Mouse (Mus musculus): ENCODE measurements around the gene Sdhb. TPM values are rescaled to one million over a fixed set of nuclear protein-coding genes. Genes with fewer than 3 reads are reported as not detected.

The Sdhb gene
- total RNA-seq (2021), result 1,000 to 10,000 TPM; 1,126 to 1,344 TPM
- 1,030 and 1,505 TPM in 2 replicates for polyA plus RNA-seq (2012; rRNA removed)
- long read RNA-seq, transcript Sdhb-201 (8 exons, 1,142 nt), result major isoform, 1,502 of 1,670 reads
- long read RNA-seq, partial matches to known transcripts, result 49 of 1,670 reads
- long read RNA-seq, other reads (novel, unspliced or antisense), result 119 of 1,670 reads

DNA sequence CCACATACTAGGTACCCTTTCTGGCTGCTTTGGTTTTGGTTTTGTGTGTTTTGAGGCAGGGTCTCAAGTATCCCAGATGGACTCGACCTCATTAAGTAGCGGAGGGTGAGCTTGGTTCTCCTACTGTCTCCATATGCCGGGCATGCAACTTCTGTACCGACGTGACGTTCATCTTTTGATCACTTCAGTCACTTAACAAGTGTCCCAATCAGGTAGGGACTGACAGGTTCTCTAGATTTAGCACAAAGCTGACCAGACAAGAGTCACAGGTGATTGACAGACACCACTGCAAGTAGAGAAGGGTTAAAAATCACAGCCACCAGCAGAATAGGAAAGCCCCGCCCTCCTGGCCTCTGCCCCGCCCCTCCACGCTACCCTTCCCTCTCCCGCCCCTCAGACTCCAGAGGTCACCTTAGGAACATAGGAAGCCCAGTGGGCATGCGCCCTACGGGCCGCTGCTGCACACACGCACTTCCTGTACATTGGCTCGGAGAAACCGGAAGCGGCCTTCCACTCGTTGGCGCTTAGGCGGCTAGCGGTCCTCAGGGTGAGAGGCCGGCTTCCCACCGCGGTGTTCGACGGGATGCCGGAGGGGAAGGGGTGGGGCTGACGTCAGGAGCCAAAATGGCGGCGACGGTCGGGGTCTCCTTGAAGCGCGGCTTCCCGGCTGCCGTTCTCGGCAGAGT, at the start of gene Sdhb:
Gene Sdhb (plus strand): TSS at position 423 of the 686 bp plus-strand sequence.
- Histone ChIP-seq H3K27me3 (ENCODE audit: control insufficient read depth, insufficient read depth, low read length) (no peaks in the 10 kb centered on the region), H3K36me3 (ENCODE audit: control insufficient read depth, insufficient read depth, low read length) (no peaks in the 10 kb centered on the region), H3K4me3 (peak within 1 kb of the TSS; percentile 99), H3K27ac (peak within 1 kb of the TSS; percentile 99), H3K9ac (ENCODE audit: low read depth, low read length) (peak within 1 kb of the TSS; percentile 86), H3K4me1 (ENCODE audit: control insufficient read depth, insufficient read depth, low read length) (peaks cover 4% of the 10 kb centered on the region), H3K79me2 (replicated peaks; ENCODE audit: control insufficient read depth, insufficient read depth, low read length) (no peaks in the 10 kb centered on the region)
- peak; percentile 94 to 99 for DNase-seq
- 2% methylated on average over 37 of the region's 37 CpGs for WGBS
- peak; percentile 81; the same call in 1 of the 2 replicates for TF ChIP-seq EP300 (IDR thresholded peaks at IDR 0.05; ENCODE audit: insufficient read depth, low read depth, low read length)
- TF ChIP-seq CTCF (IDR thresholded peaks at IDR 0.05), result no peak
- TF ChIP-seq POLR2A (IDR thresholded peaks at IDR 0.05; ENCODE audit: insufficient read depth, low read depth, low read length), result peak; percentile 67
- intact Hi-C loops (cut with DNase I), result loop anchor here (2.0 to 5.0 kb wide), 3 partner anchors 26 to 176 kb away; partner anchors contain the start of genes Atp13a2, Necap2 and Szrd1

DNA sequence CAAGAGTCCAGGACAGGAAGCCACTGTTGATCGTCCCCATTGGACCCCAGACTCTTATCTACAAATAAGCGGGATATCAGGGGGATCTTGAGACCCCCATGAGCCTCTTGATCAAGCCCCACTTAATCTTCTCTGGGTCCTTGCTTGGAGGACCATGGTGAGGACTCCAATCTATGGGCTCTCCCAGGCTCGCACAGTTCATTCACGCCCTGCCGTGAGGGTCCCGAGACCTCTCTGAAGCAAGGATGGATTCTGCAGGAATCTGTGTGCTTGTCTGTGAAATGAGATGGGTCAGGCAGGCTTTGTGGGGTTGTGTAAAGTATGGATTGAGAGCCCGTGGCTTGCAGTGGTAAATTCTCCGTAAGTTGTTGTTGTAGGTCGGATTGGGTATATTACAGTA, 49.6 kb upstream of the Sdhb start:
- peaks cover 1% of the 10 kb centered on the region; the same call in 1 of the 2 replicates for H3K4me1 ChIP-seq (ENCODE audit: control insufficient read depth, insufficient read depth, low read length)
- H3K36me3 ChIP-seq (ENCODE audit: control insufficient read depth, insufficient read depth, low read length), result no peaks in the 10 kb centered on the region
- WGBS, result 86% methylated on average over 9 of the region's 9 CpGs
- intact Hi-C loops (cut with DNase I), result no loop called here
- no peaks in the 10 kb centered on the region for H3K79me2 ChIP-seq (replicated peaks; ENCODE audit: control insufficient read depth, insufficient read depth, low read length)
- H3K9ac ChIP-seq (ENCODE audit: low read depth, low read length), result no peak overlapping the region
- DNase-seq, result no peak
- H3K4me3 ChIP-seq, result no peak overlapping the region
- no peak overlapping the region for H3K27ac ChIP-seq
- H3K27me3 ChIP-seq (ENCODE audit: control insufficient read depth, insufficient read depth, low read length), result no peaks in the 10 kb centered on the region
- TF ChIP-seq CTCF (IDR thresholded peaks at IDR 0.05) (no peak), POLR2A (IDR thresholded peaks at IDR 0.05; ENCODE audit: insufficient read depth, low read depth, low read length) (no peak), EP300 (IDR thresholded peaks at IDR 0.05; ENCODE audit: insufficient read depth, low read depth, low read length) (no peak)

DNA sequence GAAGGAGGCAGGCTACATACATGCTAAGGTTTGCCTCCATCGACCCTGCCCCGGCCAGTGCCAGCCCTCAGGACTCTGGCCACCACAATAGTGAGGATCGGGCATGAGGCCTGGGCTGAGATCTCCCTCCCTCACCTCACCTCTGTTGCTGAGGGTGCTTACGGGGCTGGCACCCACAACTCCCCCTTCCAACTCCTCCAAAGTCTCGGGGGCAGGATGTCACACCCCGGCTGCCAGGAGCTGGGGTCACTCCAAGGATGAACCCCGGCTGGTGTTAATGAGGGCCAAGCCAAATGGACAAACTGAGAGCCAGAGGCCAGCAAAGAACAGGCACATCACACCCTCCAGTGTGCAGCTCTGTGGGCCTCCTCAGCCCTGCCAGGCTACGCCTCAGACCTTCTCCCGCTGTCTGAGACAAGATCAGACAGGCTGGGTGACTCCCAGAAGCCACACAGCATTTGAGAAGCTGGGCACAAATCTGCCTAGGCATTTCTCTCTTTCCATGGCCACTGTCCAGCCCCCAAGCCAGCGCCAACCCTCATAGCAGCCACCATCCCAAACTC, 48.7 kb upstream of the Sdhb start:
- WGBS, result 83% methylated on average over 10 of the region's 10 CpGs
- TF ChIP-seq POLR2A (IDR thresholded peaks at IDR 0.05; ENCODE audit: insufficient read depth, low read depth, low read length) (no peak), CTCF (IDR thresholded peaks at IDR 0.05) (no peak), EP300 (IDR thresholded peaks at IDR 0.05; ENCODE audit: insufficient read depth, low read depth, low read length) (no peak)
- Histone ChIP-seq H3K27ac (no peak overlapping the region), H3K9ac (ENCODE audit: low read depth, low read length) (no peak overlapping the region), H3K27me3 (ENCODE audit: control insufficient read depth, insufficient read depth, low read length) (no peaks in the 10 kb centered on the region), H3K4me3 (no peak overlapping the region), H3K36me3 (ENCODE audit: control insufficient read depth, insufficient read depth, low read length) (no peaks in the 10 kb centered on the region), H3K79me2 (replicated peaks; ENCODE audit: control insufficient read depth, insufficient read depth, low read length) (no peaks in the 10 kb centered on the region), H3K4me1 (ENCODE audit: control insufficient read depth, insufficient read depth, low read length) (peaks cover 1% of the 10 kb centered on the region; the same call in 1 of the 2 replicates)
- peak in 1 of 2 experiments; percentile 14 for DNase-seq
- intact Hi-C loops (cut with DNase I), result no loop called here

DNA sequence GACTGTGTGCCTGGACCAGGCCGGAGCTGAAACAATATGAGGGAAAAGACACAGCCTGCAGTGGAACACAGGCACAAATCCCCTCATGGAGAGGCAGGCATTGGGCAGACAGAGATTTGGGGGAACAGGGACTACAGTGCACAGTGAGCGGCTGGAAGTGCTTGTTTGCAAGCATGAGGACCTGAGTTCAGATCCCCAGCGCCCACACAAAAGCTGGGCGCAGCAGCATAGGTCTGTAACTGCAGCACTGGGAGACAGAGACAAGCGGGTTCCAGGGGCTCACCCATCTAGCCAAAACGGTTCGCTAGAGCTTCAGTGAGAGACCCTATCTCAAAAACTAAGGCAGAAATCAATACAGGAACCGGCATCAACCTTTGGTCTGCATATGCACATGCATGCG, 47.4 kb upstream of the Sdhb start:
- Histone ChIP-seq H3K27ac (no peak overlapping the region), H3K9ac (ENCODE audit: low read depth, low read length) (no peak overlapping the region), H3K36me3 (ENCODE audit: control insufficient read depth, insufficient read depth, low read length) (no peaks in the 10 kb centered on the region), H3K4me3 (no peak overlapping the region), H3K27me3 (ENCODE audit: control insufficient read depth, insufficient read depth, low read length) (no peaks in the 10 kb centered on the region), H3K79me2 (replicated peaks; ENCODE audit: control insufficient read depth, insufficient read depth, low read length) (no peaks in the 10 kb centered on the region), H3K4me1 (ENCODE audit: control insufficient read depth, insufficient read depth, low read length) (peaks cover 1% of the 10 kb centered on the region; the same call in 1 of the 2 replicates)
- WGBS, result 92% methylated on average over 9 of the region's 9 CpGs
- TF ChIP-seq CTCF (IDR thresholded peaks at IDR 0.05) (no peak), EP300 (IDR thresholded peaks at IDR 0.05; ENCODE audit: insufficient read depth, low read depth, low read length) (no peak)
- DNase-seq, result peak in 1 of 2 experiments; percentile 5
- intact Hi-C loops (cut with DNase I), result no loop called here

DNA sequence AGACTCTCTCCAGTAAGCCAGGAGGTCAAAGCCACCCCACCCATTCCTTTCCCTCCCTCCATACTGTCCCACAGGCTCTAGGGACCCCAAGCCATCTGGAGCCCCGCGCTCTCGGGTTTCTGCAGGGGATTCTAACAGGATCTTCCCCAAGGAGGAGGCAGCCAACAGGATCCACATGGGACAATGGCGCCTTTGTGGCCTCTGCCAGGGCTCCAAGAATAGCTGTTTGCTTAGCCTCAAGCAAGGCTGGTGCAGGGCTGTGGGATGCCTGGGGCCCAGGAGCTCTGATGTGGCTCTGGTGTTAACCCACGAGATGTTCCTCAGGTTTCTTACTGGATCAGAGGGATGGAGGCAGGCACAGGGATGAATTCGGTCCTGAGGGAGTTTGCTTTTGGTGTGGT, 46.3 kb upstream of the Sdhb start:
- 57% methylated on average over 6 of the region's 6 CpGs for WGBS

More for the DNA sequence above, 46.3 kb upstream of the Sdhb start:
- H3K79me2 ChIP-seq (replicated peaks; ENCODE audit: control insufficient read depth, insufficient read depth, low read length), result no peaks in the 10 kb centered on the region
- intact Hi-C loops (cut with DNase I), result no loop called here
- H3K27ac ChIP-seq, result no peak overlapping the region
- peaks cover 1% of the 10 kb centered on the region; the same call in 1 of the 2 replicates for H3K4me1 ChIP-seq (ENCODE audit: control insufficient read depth, insufficient read depth, low read length)
- no peak overlapping the region for H3K4me3 ChIP-seq
- no peak overlapping the region for H3K9ac ChIP-seq (ENCODE audit: low read depth, low read length)
- TF ChIP-seq EP300 (IDR thresholded peaks at IDR 0.05; ENCODE audit: insufficient read depth, low read depth, low read length) (no peak), CTCF (IDR thresholded peaks at IDR 0.05) (no peak), POLR2A (IDR thresholded peaks at IDR 0.05; ENCODE audit: insufficient read depth, low read depth, low read length) (no peak)
- H3K36me3 ChIP-seq (ENCODE audit: control insufficient read depth, insufficient read depth, low read length), result no peaks in the 10 kb centered on the region
- peak in 1 of 2 experiments; percentile 17 for DNase-seq
- H3K27me3 ChIP-seq (ENCODE audit: control insufficient read depth, insufficient read depth, low read length), result no peaks in the 10 kb centered on the region

Data from heart, adult 2 months (tissue).